Mouse (Mus musculus) midbrain, postnatal 0 days (tissue): Measurements from ENCODE around the gene H3f3a. TPM values are rescaled to one million over a fixed set of nuclear protein-coding genes. Genes with fewer than 3 reads are reported as not detected.
A peak's percentile ranks its signal among the peaks of the same experiment; 100 is the strongest.

ENCODE experiments used
- ATAC-seq: fragments of 200-750 bp; cut with Nextera tagmentation; 2 replicates; pipeline ENCODE4 v1.8.0; 2017; ENCODE audit warnings: moderate number of reproducible peaks, mild to moderate bottlenecking, moderate TSS enrichment, moderate library complexity; ENCODE audit not compliant: low FRiP score
- DNase-seq: peaks from one replicate; pipeline ENCODE4 v3.0.0-alpha.2; 2015; ENCODE audit warnings: low spot score
- H3K27ac ChIP-seq: fragments of 300-500 bp; sonication (generic); 2 replicates; pipeline ENCODE4 v1.5.1; 2014; ENCODE audit warnings: low read depth, mild to moderate bottlenecking, low read length, mixed read lengths
- H3K27me3 ChIP-seq: fragments of 300-500 bp; sonication (generic); 2 replicates; pipeline ENCODE4 v1.6.1; 2014; ENCODE audit warnings: low read length, control low read depth, mixed read lengths; ENCODE audit not compliant: insufficient read depth
- H3K36me3 ChIP-seq: fragments of 300-500 bp; sonication (generic); 2 replicates; pipeline ENCODE4 v1.6.1; 2014; ENCODE audit warnings: low read length, control low read depth, mixed read lengths; ENCODE audit not compliant: insufficient read depth
- H3K4me1 ChIP-seq: fragments of 300-500 bp; sonication (generic); 2 replicates; pipeline ENCODE4 v1.6.1; 2014; ENCODE audit warnings: mild to moderate bottlenecking, control low read depth, antibody characterized with exemption, low read length, mixed read lengths; ENCODE audit not compliant: insufficient read depth
- H3K4me2 ChIP-seq: fragments of 300-500 bp; sonication (generic); 2 replicates; pipeline ENCODE4 v1.6.1; 2014; ENCODE audit warnings: low read depth, mild to moderate bottlenecking, low read length, mixed read lengths; ENCODE audit not compliant: poor library complexity, severe bottlenecking
- H3K4me3 ChIP-seq: fragments of 300-500 bp; sonication (generic); 2 replicates; pipeline ENCODE4 v1.5.1; 2014; ENCODE audit warnings: low read depth, mild to moderate bottlenecking, low read length, moderate library complexity
- H3K9ac ChIP-seq: fragments of 300-500 bp; sonication (generic); replicated peaks from 2 replicates; pipeline ENCODE4 v1.6.1; 2014; ENCODE audit warnings: mild to moderate bottlenecking, low read length, moderate library complexity, mixed read lengths; ENCODE audit not compliant: poor library complexity, severe bottlenecking
- H3K9me3 ChIP-seq: fragments of 300-500 bp; sonication (generic); 2 replicates; pipeline ENCODE4 v1.6.1; 2016; ENCODE audit warnings: low read length, control low read depth
- CTCF ChIP-seq: IDR thresholded peaks from 2 replicates; pipeline ENCODE4 v1.5.1; 2016; ENCODE audit warnings: antibody characterized with exemption, mild to moderate bottlenecking
- WGBS: fragments of 180-500 bp; shearing (Covaris S2); extraction: QIAGEN DNeasy Blood & Tissue Kit; methylation state at CpG from one replicate; pipeline ENCODE4 v1.1.7; 2014; 5-methylcytosine and 5-hydroxymethylcytosine counted together
- polyA plus RNA-seq: library from polyadenylated mRNA; unstranded; fragments of >200 nt; fragmentation: Nextera tagmentation; extraction: Ambion mirVana; gene quantifications from 2 replicates; pipeline ENCODE4 v1.2.1, GENCODE M21; 2015
- total RNA-seq: library from RNA; depleted of rRNA; stranded (reverse); fragments of >200 nt; gene quantifications from 2 replicates; pipeline ENCODE4 v1.2.3, GENCODE M21; 2014

The H3f3a gene
- total and polyA plus RNA-seq, 2 experiments from 2014 or later = 1,783 to 2,039 TPM

DNA sequence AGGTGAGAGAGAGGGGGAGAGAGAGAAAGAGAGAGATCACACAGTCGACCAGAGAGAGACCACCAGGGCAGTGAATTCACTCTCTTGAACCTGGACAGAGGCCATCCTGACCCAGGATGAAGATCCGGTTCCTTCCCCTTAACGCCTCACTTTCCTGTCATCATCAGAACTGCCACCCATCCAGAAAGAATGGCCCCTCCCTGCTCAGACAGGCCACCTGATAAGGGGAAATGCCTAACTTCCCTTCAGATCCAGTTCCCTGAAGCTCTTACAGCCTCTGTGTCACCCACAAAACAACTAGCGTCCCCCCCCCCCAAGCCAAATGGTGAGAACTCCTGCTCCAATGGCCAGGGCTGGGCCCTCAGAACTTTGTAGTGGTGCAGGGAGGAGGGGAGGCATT lies 42.0 kb downstream of the H3f3a start:
- Histone ChIP-seq H3K4me1 (no peaks in the 10 kb centered on the region), H3K9ac (no peak overlapping the region), H3K27ac (no peak overlapping the region), H3K9me3 (no peaks in the 10 kb centered on the region), H3K4me3 (no peak overlapping the region), H3K4me2 (no peak overlapping the region), H3K27me3 (no peaks in the 10 kb centered on the region), H3K36me3 (no peaks in the 10 kb centered on the region)
- ATAC-seq (no peak), DNase-seq (no peak)
- no peak for TF ChIP-seq CTCF
- WGBS = 56% methylated on average over 4 of the region's 4 CpGs

DNA sequence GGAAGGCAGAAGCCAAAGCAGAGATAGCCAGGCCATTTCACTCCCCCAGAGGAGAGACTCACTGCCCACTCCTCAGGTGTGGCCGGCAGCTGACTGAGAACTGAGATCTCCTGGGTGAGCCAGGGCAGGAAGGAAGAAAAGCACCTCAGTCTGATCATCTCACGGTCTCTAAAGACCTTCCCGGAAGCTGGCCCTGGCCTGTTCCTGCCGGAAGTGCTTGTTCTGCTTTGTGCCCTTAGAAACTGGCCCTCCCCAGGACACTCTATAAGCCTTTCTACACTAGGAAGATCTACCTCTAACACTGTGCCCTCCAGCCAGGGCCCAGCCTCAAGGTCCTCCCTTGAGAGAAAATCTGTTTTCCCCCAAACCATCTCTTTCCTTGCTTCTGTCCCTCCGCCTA lies 42.4 kb downstream of the H3f3a start:
- WGBS = 81% methylated on average over 5 of the region's 5 CpGs

GRCm38 (mm10) chr1:180768334-180769168 lies 45.2 kb downstream of the H3f3a start:
- DNase-seq (peak; percentile 81), ATAC-seq (peak; percentile 90)
- Histone ChIP-seq H3K27me3 (no peaks in the 10 kb centered on the region), H3K4me3 (peak overlapping the region; percentile 41), H3K4me2 (peak overlapping the region; percentile 74), H3K9me3 (no peaks in the 10 kb centered on the region), H3K9ac (peak overlapping the region; percentile 69), H3K36me3 (no peaks in the 10 kb centered on the region), H3K4me1 (no peaks in the 10 kb centered on the region), H3K27ac (peak overlapping the region; percentile 72)
- 3% methylated on average over 37 of the region's 37 CpGs for WGBS
- peak; percentile 75 for TF ChIP-seq CTCF

More for the DNA sequence above, 42.4 kb downstream of the H3f3a start:
- Histone ChIP-seq H3K4me1 (no peaks in the 10 kb centered on the region), H3K4me2 (no peak overlapping the region), H3K27ac (no peak overlapping the region), H3K27me3 (no peaks in the 10 kb centered on the region), H3K9me3 (no peaks in the 10 kb centered on the region), H3K9ac (no peak overlapping the region), H3K36me3 (no peaks in the 10 kb centered on the region), H3K4me3 (no peak overlapping the region)
- ATAC-seq = no peak
- DNase-seq = no peak
- TF ChIP-seq CTCF = no peak

DNA sequence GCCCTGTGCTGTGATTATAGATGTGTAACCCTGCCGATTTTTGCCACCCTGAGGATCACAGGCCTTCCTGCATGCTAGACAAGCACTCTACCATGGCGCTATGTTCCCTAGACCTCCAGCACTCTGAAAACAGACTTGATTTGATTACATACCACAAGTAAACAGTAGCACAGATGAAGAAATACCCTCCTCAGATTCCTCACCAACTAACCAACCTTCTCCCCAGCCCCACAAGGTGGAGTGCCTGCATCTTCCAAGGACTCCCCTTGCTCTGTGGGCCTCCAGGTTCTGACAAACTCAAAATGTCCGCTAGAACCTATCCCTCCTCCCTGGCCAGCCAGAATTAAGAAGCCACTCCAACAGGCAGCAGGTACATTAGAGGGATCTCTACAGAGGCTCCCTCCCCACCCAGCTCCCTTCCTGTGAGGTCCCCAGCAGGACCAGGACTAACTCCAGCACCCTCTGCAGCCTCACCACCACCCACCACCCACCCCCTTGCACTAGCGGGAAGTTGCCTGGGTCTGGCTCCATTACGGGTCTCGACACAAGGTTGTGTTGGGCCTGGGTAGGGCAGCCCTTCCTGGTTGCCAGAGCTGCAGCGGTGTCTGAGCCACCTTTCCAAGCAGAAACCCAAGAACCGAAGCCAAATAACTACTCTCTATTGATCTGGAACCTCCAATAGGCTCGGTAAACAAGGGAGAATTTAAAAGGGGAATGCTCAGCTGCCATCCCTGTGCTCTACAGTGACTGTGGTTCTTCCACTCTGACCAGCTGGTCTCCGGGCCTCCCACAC lies 46.0 kb downstream of the H3f3a start:
- DNase-seq (peak; percentile 15), ATAC-seq (peak; percentile 41; the same call in 1 of the 2 replicates)
- Histone ChIP-seq H3K4me2 (peak overlapping the region; percentile 74), H3K4me3 (peak overlapping the region; percentile 41), H3K36me3 (no peaks in the 10 kb centered on the region), H3K9me3 (no peaks in the 10 kb centered on the region), H3K4me1 (no peaks in the 10 kb centered on the region), H3K27ac (peak overlapping the region; percentile 72), H3K27me3 (peaks cover 6% of the 10 kb centered on the region; the same call in 1 of the 2 replicates), H3K9ac (peak overlapping the region; percentile 69)
- WGBS = 18% methylated on average over 10 of the region's 10 CpGs
- TF ChIP-seq CTCF = peak; percentile 35

- Histone ChIP-seq H3K4me2 (no peak overlapping the region), H3K4me3 (no peak overlapping the region), H3K27ac (no peak overlapping the region), H3K9me3 (no peaks in the 10 kb centered on the region), H3K36me3 (no peaks in the 10 kb centered on the region), H3K9ac (no peak overlapping the region), H3K27me3 (peaks cover 7% of the 10 kb centered on the region; the same call in 1 of the 2 replicates), H3K4me1 (no peaks in the 10 kb centered on the region)
- TF ChIP-seq CTCF = no peak
- WGBS = 82% methylated on average over 5 of the region's 5 CpGs
- no peak for ATAC-seq
- no peak for DNase-seq
Measured at GRCm38 (mm10) chr1:180766557-180766956, 47.2 kb downstream of the H3f3a start.

GRCm38 (mm10) chr1:180765393-180765792 lies 48.4 kb downstream of the H3f3a start:
- Histone ChIP-seq H3K4me1 (no peaks in the 10 kb centered on the region), H3K9ac (no peak overlapping the region), H3K27ac (no peak overlapping the region), H3K27me3 (peaks cover 7% of the 10 kb centered on the region; the same call in 1 of the 2 replicates), H3K9me3 (no peaks in the 10 kb centered on the region), H3K36me3 (no peaks in the 10 kb centered on the region), H3K4me2 (no peak overlapping the region), H3K4me3 (no peak overlapping the region)
- TF ChIP-seq CTCF = no peak
- no peak for DNase-seq
- 88% methylated on average over 5 of the region's 5 CpGs for WGBS
- no peak for ATAC-seq
